9 mouse cellular contexts compared by ENCODE assay signal in the genomic region with DNA sequence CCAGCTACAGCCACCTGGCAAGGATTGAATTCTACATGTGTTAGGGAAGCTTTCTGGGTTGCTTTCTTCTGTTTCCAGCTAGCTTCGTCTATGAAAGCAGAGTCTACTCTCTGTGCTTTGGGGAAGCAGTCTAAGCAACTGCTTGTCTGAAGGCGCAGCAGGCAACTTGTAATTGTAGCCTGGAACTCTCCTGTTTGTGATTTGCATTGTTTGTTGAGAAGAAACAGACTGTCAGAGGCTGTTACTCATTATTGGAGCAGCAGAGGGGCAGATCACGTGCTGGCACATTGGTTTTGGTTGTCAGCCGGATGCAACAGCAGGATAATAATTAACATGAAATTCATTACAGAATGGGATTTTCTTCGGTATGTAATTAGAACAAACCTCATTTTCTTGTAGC.
DNase-seq lines count a peak whose midpoint lies in the region; ATAC-seq lines count a peak whose summit lies in the region.
"Had no signal": no experiment of that assay in that cellular context is flagged by ENCODE, and none has a peak within 500 bp of the region (broad histone marks: within the 10 kb centered on the region; RNA-seq: fewer than 3 reads in every experiment).

No protein-coding gene starts in this region.

- no peaks in the 10 kb centered on the region for H3K36me3 ChIP-seq in midbrain, embryonic 14.5 days (ENCODE audit: control insufficient read depth, insufficient read depth, low read length)
- no peaks in the 10 kb centered on the region for H3K36me3 ChIP-seq in midbrain, embryonic 10.5 days
- H3K36me3 ChIP-seq in hindbrain, embryonic 13.5 days, result no peaks in the 10 kb centered on the region
- no peaks in the 10 kb centered on the region for H3K36me3 ChIP-seq in liver, embryonic 12.5 days

- WGBS in midbrain, embryonic 14.5 days, result 35% methylated on average over 5 of the region's 5 CpGs
- WGBS in midbrain, embryonic 10.5 days, result 53% methylated on average over 5 of the region's 5 CpGs
- 21% methylated on average over 5 of the region's 5 CpGs for WGBS in hindbrain, embryonic 13.5 days
- 47% methylated on average over 5 of the region's 5 CpGs for WGBS in liver, embryonic 12.5 days (ENCODE audit: insufficient replicate concordance)

- H3K9ac ChIP-seq in midbrain, embryonic 14.5 days (replicated peaks; ENCODE audit: low read length), result no peak overlapping the region
- no peak overlapping the region for H3K9ac ChIP-seq in hindbrain, embryonic 13.5 days
- H3K9ac ChIP-seq in liver, embryonic 12.5 days, result no peak overlapping the region

- no peak overlapping the region for H3K4me2 ChIP-seq in midbrain, embryonic 14.5 days (ENCODE audit: low read length)
- no peak overlapping the region for H3K4me2 ChIP-seq in hindbrain, embryonic 13.5 days
- no peak overlapping the region for H3K4me2 ChIP-seq in liver, embryonic 12.5 days

- peaks cover 11% of the 10 kb centered on the region for H3K27me3 ChIP-seq in midbrain, embryonic 14.5 days (ENCODE audit: control insufficient read depth, insufficient read depth, low read length)
- H3K27me3 ChIP-seq in midbrain, embryonic 10.5 days (ENCODE audit: low read depth, poor library complexity, severe bottlenecking), result peaks cover 19% of the 10 kb centered on the region; the same call in 1 of the 2 replicates
- 0 out of 2 replicates have a peak, but pooled peaks cover 2% of the 10 kb centered on the region for H3K27me3 ChIP-seq in hindbrain, embryonic 13.5 days
- H3K27me3 ChIP-seq in liver, embryonic 12.5 days (replicated peaks), result no peaks in the 10 kb centered on the region

- no peak overlapping the region for H3K27ac ChIP-seq in midbrain, embryonic 14.5 days (replicated peaks; ENCODE audit: low read depth, low read length)
- no peak overlapping the region for H3K27ac ChIP-seq in midbrain, embryonic 10.5 days (replicated peaks)
- peak overlapping the region; percentile 30 for H3K27ac ChIP-seq in hindbrain, embryonic 13.5 days
- no peak overlapping the region for H3K27ac ChIP-seq in liver, embryonic 12.5 days

- H3K4me1 ChIP-seq in midbrain, embryonic 14.5 days (ENCODE audit: control insufficient read depth, insufficient read depth, low read length), result peaks cover under 1% of the 10 kb centered on the region; the same call in 1 of the 2 replicates
- H3K4me1 ChIP-seq in midbrain, embryonic 10.5 days, result peaks cover 19% of the 10 kb centered on the region
- peaks cover 12% of the 10 kb centered on the region for H3K4me1 ChIP-seq in hindbrain, embryonic 13.5 days (replicated peaks)
- no peaks in the 10 kb centered on the region for H3K4me1 ChIP-seq in liver, embryonic 12.5 days

- H3K4me3 ChIP-seq in midbrain, embryonic 14.5 days (replicated peaks; ENCODE audit: low read depth, low read length), result no peak overlapping the region
- no peak overlapping the region for H3K4me3 ChIP-seq in midbrain, embryonic 10.5 days
- no peak overlapping the region for H3K4me3 ChIP-seq in hindbrain, embryonic 13.5 days
- no peak overlapping the region for H3K4me3 ChIP-seq in liver, embryonic 12.5 days

- H3K9me3 ChIP-seq in midbrain, embryonic 14.5 days (ENCODE audit: control insufficient read depth, low read length), result peaks cover 5% of the 10 kb centered on the region; the same call in 1 of the 2 replicates
- no peaks in the 10 kb centered on the region; the same call in 1 of the 2 replicates for H3K9me3 ChIP-seq in midbrain, embryonic 10.5 days (replicated peaks)
- no peaks in the 10 kb centered on the region for H3K9me3 ChIP-seq in hindbrain, embryonic 13.5 days
- H3K9me3 ChIP-seq in liver, embryonic 12.5 days (replicated peaks), result no peaks in the 10 kb centered on the region

- peak; percentile 27; the same call in 1 of the 2 replicates for ATAC-seq in midbrain, embryonic 14.5 days (ENCODE audit: low FRiP score, low TSS enrichment)
- ATAC-seq in hindbrain, embryonic 13.5 days (ENCODE audit: low FRiP score), result peak; percentile 66; the same call in 1 of the 2 replicates
- ATAC-seq in liver, embryonic 12.5 days, result no peak

- DNase-seq in midbrain, embryonic 14.5 days, result peak; percentile 58
- no peak for DNase-seq in midbrain, embryonic 10.5 days (ENCODE audit: low spot score)
- DNase-seq in layer of hippocampus, adult 18-20 months (ENCODE audit: low spot score in 2 of 2), result peak; percentile 14 to 57
- DNase-seq in retina, postnatal 1 day, result peak; percentile 73
- no peak for DNase-seq in gastrocnemius, adult 18-20 months (ENCODE audit: low spot score)
- no peak for DNase-seq in adrenal gland, adult 18-20 months (ENCODE audit: low spot score in 2 of 2)
- DNase-seq: gastrocnemius, postnatal 25 days had no signal

Comparison
In these comparisons a context has a peak if more than half of its experiments do, and no peak if none do; other contexts are left out.
1. DNase-seq: peak in midbrain, embryonic 14.5 days (single experiment), layer of hippocampus, adult 18-20 months (2 of 2) and retina, postnatal 1 day (single experiment); none in midbrain, embryonic 10.5 days (single experiment), gastrocnemius, adult 18-20 months (single experiment) and adrenal gland, adult 18-20 months (0 of 2).